Comparison of ENCODE assay signal across 9 mouse cellular contexts in the genomic region with DNA sequence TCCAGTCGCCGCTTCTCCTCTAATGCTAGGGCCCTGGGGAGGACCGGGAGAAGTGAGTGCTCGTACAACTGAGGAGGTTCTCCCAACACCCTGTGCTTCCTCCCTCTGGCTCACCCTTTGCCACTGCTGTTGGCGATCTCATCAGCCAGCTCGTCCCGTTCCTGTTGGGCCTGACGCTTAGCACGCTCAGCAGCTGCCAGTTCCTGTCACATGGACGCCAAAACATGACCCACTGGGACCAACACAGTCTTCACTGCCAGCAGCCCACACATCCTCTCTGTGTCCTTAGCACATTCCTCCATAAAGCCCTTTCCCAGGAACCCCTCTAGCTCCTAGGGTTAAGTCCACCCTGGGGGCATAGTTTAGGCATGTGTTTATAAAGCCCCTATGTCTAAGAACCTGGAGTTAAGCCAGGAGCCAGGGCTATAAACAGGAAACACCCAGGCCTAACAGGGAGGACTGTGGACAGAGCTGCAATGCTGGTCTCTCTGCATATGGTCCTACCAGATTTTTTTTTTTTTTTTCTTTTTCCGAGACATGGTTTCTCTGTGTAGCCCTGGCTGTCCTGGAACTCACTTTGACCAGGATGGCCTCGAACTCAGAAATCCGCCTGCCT. TPM values are rescaled to one million over a fixed set of nuclear protein-coding genes. Genes with fewer than 3 reads are reported as not detected.
A peak's percentile ranks its signal among the peaks of the same experiment; 100 is the strongest.
DNase-seq lines count a peak whose midpoint lies in the region; ATAC-seq and TF ChIP-seq lines count a peak whose summit lies in the region.
"Had no signal": no experiment of that assay in that cellular context is flagged by ENCODE, and none has a peak within 500 bp of the region (broad histone marks: within the 10 kb centered on the region; RNA-seq: fewer than 3 reads in every experiment).

No protein-coding gene starts in this region.

- 86% methylated on average over 13 of the region's 13 CpGs for WGBS in liver, adult 2 months
- 71% methylated on average over 13 of the region's 13 CpGs for WGBS in intestine, embryonic 15.5 days
- 60% methylated on average over 13 of the region's 13 CpGs for WGBS in macrophage (ENCODE audit: missing documents)

- H3K4me1 ChIP-seq in liver, adult 2 months (ENCODE audit: control insufficient read depth, insufficient read depth, low read length) = no peaks in the 10 kb centered on the region
- peaks cover 2% of the 10 kb centered on the region for H3K4me1 ChIP-seq in brown adipose tissue, adult 24 weeks (ENCODE audit: control insufficient read depth, insufficient read depth, insufficient read length, low read length)
- H3K4me1 ChIP-seq in intestine, embryonic 15.5 days (replicated peaks) = 0 out of 2 replicates have a peak, but pooled peaks cover 5% of the 10 kb centered on the region
- H3K4me1 ChIP-seq: embryonic facial prominence, embryonic 13.5 days had no signal

- H3K9me3 ChIP-seq in intestine, embryonic 15.5 days = no peaks in the 10 kb centered on the region
- H3K9me3 ChIP-seq: embryonic facial prominence, embryonic 13.5 days had no signal

- peaks cover 65% of the 10 kb centered on the region for H3K36me3 ChIP-seq in liver, adult 2 months (ENCODE audit: control insufficient read depth, insufficient read depth, low read length)
- H3K36me3 ChIP-seq in intestine, embryonic 15.5 days = peaks cover 87% of the 10 kb centered on the region
- H3K36me3 ChIP-seq in macrophage (ENCODE audit: inconsistent target) = peaks cover 89% of the 10 kb centered on the region

- TF ChIP-seq CTCF in liver, adult 2 months (IDR thresholded peaks at IDR 0.05; ENCODE audit: low read depth, low read length) = no peak

- DNase-seq in liver, adult 2 months (ENCODE audit: extremely low read depth, low read depth, low spot score) = peak; percentile 44
- DNase-seq in liver = no peak
- DNase-seq in cerebellum, postnatal 4 days (ENCODE audit: low spot score in 2 of 2) = no peak
- no peak for DNase-seq in left cerebral cortex, adult 18-20 months (ENCODE audit: low spot score in 2 of 2)

- no peaks in the 10 kb centered on the region for H3K79me2 ChIP-seq in liver, adult 2 months (ENCODE audit: control insufficient read depth, insufficient read depth, low read length)
- H3K79me2 ChIP-seq in macrophage (ENCODE audit: inconsistent target) = no peaks in the 10 kb centered on the region

- no peak overlapping the region for H3K9ac ChIP-seq in liver, adult 2 months (ENCODE audit: low read depth, low read length)
- no peak overlapping the region for H3K9ac ChIP-seq in intestine, embryonic 15.5 days
- H3K9ac ChIP-seq: embryonic facial prominence, embryonic 13.5 days had no signal

- no peak overlapping the region for H3K4me3 ChIP-seq in liver, adult 2 months (ENCODE audit: insufficient read depth, low read depth, low read length)
- H3K4me3 ChIP-seq in brown adipose tissue, adult 24 weeks (ENCODE audit: insufficient read depth, low read depth, low read length) = no peak overlapping the region
- no peak overlapping the region for H3K4me3 ChIP-seq in intestine, embryonic 15.5 days (replicated peaks)
- H3K4me3 ChIP-seq in macrophage (ENCODE audit: inconsistent target) = no peak overlapping the region
- H3K4me3 ChIP-seq: embryonic facial prominence, embryonic 13.5 days had no signal

- no peaks in the 10 kb centered on the region for H3K27me3 ChIP-seq in liver, adult 2 months (ENCODE audit: control insufficient read depth, insufficient read depth, low read length)
- H3K27me3 ChIP-seq in intestine, embryonic 15.5 days (replicated peaks) = no peaks in the 10 kb centered on the region
- H3K27me3 ChIP-seq: embryonic facial prominence, embryonic 13.5 days had no signal

- no peak for ATAC-seq in intestine, embryonic 15.5 days
- ATAC-seq in granulocyte monocyte progenitor cell, adult 5-6 weeks (replicated peaks; ENCODE audit: poor library complexity, severe bottlenecking) = no peak

- H3K4me2 ChIP-seq in intestine, embryonic 15.5 days (replicated peaks) = no peak overlapping the region
- H3K4me2 ChIP-seq: embryonic facial prominence, embryonic 13.5 days had no signal

- no peak for TF ChIP-seq POLR2A in liver, adult 2 months (IDR thresholded peaks at IDR 0.05; ENCODE audit: extremely low read depth, insufficient read depth, low read length)

- peak overlapping the region; percentile 51 for H3K27ac ChIP-seq in liver, adult 2 months (replicated peaks; ENCODE audit: insufficient read depth, low read depth, low read length)
- H3K27ac ChIP-seq in brown adipose tissue, adult 24 weeks (replicated peaks; ENCODE audit: low read depth, low read length) = peak overlapping the region; percentile 46; the same call in 1 of the 2 replicates
- 0 out of 2 replicates have a peak overlapping the region, but pooled peaks have one; percentile 2 for H3K27ac ChIP-seq in intestine, embryonic 15.5 days
- peak overlapping the region; percentile 66 for H3K27ac ChIP-seq in macrophage
- H3K27ac ChIP-seq: embryonic facial prominence, embryonic 13.5 days had no signal

RNA-seq across cellular contexts. Expression of a gene that starts 7.7 kb away (rescaled TPM):
- 0.09 TPM in 1 of 2 replicates, not detected in the other for total RNA-seq in liver, adult 2 months (2014; rRNA removed)
- not detected in 2 replicates for polyA plus RNA-seq in liver, adult 2 months (2012; rRNA removed)
- polyA plus RNA-seq in brown adipose tissue, adult 24 weeks (2012; ENCODE audit: insufficient read depth, insufficient read length, missing spikeins) = not detected in 2 replicates
- polyA plus RNA-seq in intestine, embryonic 15.5 days (2015; fragmentation: Nextera tagmentation; extraction: Ambion mirVana) = 0.18 and 0.35 TPM in 2 replicates
- total RNA-seq in macrophage (2018; cell fraction: chromatin; rRNA removed) = 1 to 10 TPM in 2 of 26 experiments, under 1 TPM in 5, not detected in 19; 0.25 to 2.2 (median 0.40) TPM
- total RNA-seq in macrophage (2018; cell fraction: cytosol; rRNA removed) = under 1 TPM in 3 of 26 experiments, not detected in 23; 0.06 to 0.22 (median 0.09) TPM
- 1 to 10 TPM in 2 of 26 experiments, under 1 TPM in 6, not detected in 18; 0.18 to 7.8 (median 0.48) TPM for total RNA-seq in macrophage (2018; cell fraction: nucleus; rRNA removed)
- not detected in 3 replicates for polyA plus RNA-seq in macrophage (2018)
- total RNA-seq in granulocyte monocyte progenitor cell, adult 5-6 weeks (2014; fragmentation: Nextera tagmentation) = not detected in 2 replicates
- 0.04 TPM in 1 of 2 replicates, not detected in the other for total RNA-seq in granulocyte monocyte progenitor cell, adult 5-6 weeks (2017)
- 1 to 10 TPM; 7.9 to 9.2 TPM for total RNA-seq in left cerebral cortex, adult 18-20 months (2021)

RNA-seq across cellular contexts. Expression of a gene that starts 35.7 kb away (rescaled TPM):
- total RNA-seq in liver, adult 2 months (2014; rRNA removed) = 133 and 148 TPM in 2 replicates
- polyA plus RNA-seq in liver, adult 2 months (2012; rRNA removed) = 125 and 174 TPM in 2 replicates
- polyA plus RNA-seq in brown adipose tissue, adult 24 weeks (2012; ENCODE audit: insufficient read depth, insufficient read length, missing spikeins) = not detected in 2 replicates
- polyA plus RNA-seq in intestine, embryonic 15.5 days (2015; fragmentation: Nextera tagmentation; extraction: Ambion mirVana) = 0.35 TPM in 1 of 2 replicates, not detected in the other
- total RNA-seq in macrophage (2018; cell fraction: chromatin; rRNA removed) = 10 to 100 TPM in 10 of 26 experiments, 1 to 10 TPM in 5, under 1 TPM in 1, not detected in 10; 0.41 to 30.9 (median 12.2) TPM
- 10 to 100 TPM in 13 of 26 experiments, 1 to 10 TPM in 2, under 1 TPM in 11; 0.28 to 48.5 (median 9.0) TPM for total RNA-seq in macrophage (2018; cell fraction: cytosol; rRNA removed)
- 10 to 100 TPM in 13 of 26 experiments, 1 to 10 TPM in 6, under 1 TPM in 5, not detected in 2; 0.42 to 62.4 (median 17.8) TPM for total RNA-seq in macrophage (2018; cell fraction: nucleus; rRNA removed)
- 0.42 to 2.2 TPM (median 1.1 TPM) in 3 replicates for polyA plus RNA-seq in macrophage (2018)
- total RNA-seq in granulocyte monocyte progenitor cell, adult 5-6 weeks (2014; fragmentation: Nextera tagmentation) = not detected in 2 replicates
- not detected in 2 replicates for total RNA-seq in granulocyte monocyte progenitor cell, adult 5-6 weeks (2017)
- not detected for total RNA-seq in left cerebral cortex, adult 18-20 months (2021)
- polyA plus RNA-seq: embryonic facial prominence, embryonic 13.5 days had no signal

Comparison
In these comparisons a context has a peak if more than half of its experiments do, and no peak if none do; other contexts are left out.
1. H3K27ac ChIP-seq: peak in every context shown above with its lines; median percentile 66 in macrophage; 51 in liver, adult 2 months; 46 in brown adipose tissue, adult 24 weeks; 2 in intestine, embryonic 15.5 days.
2. RNA of a gene that starts 35.7 kb away (polyA plus RNA-seq): 125 to 174 TPM in liver, adult 2 months; 0.42 to 2.2 TPM in macrophage, 0.35 TPM in intestine, embryonic 15.5 days and not detected in brown adipose tissue, adult 24 weeks; every median in the first group is over 10 times any median in the second.